Comparison of ENCODE assay signal across 26 mouse cellular contexts in the genomic region with DNA sequence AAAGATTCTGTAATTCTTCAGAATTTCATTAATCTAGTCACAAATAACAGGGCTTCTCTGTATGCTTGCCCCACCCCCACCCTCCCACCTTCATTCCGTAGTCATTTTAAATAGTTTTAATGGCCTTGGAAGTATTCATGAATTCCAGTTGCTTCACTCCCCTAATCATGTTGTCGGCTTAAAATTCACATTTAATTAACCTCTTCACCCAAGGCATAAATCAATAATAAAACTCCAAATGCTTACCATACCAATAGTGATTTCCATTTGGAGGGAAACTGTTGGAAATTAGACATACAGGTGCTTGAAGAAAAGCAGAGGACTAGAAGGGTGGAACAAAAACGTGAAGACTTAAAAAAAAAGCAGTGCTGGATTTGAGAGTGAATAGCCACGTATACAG.
"Had no signal": no experiment of that assay in that cellular context is flagged by ENCODE, and none has a peak within 500 bp of the region (broad histone marks: within the 10 kb centered on the region; RNA-seq: fewer than 3 reads in every experiment).

No protein-coding gene starts in this region.

- H3K27ac ChIP-seq: gastrocnemius, adult 2 months; heart, embryonic 10.5 days; hindbrain, embryonic 10.5 days; hindbrain, embryonic 12.5 days; hindbrain, embryonic 14.5 days; intestine, embryonic 15.5 days; layer of hippocampus, adult 2 months; left cerebral cortex, adult 2 months; limb, embryonic 12.5 days; liver, embryonic 13.5 days had no signal

- H3K4me2 ChIP-seq: heart, embryonic 12.5 days; hindbrain, embryonic 12.5 days; hindbrain, embryonic 14.5 days; intestine, embryonic 15.5 days; limb, embryonic 12.5 days; liver, embryonic 11.5 days; liver, embryonic 13.5 days had no signal

- H3K36me3 ChIP-seq: heart, embryonic 10.5 days; heart, embryonic 12.5 days; hindbrain, embryonic 10.5 days; hindbrain, embryonic 12.5 days; intestine, embryonic 15.5 days; limb, embryonic 12.5 days; liver, embryonic 13.5 days had no signal

- H3K4me3 ChIP-seq: gastrocnemius, adult 2 months; heart, embryonic 10.5 days; heart, embryonic 12.5 days; hindbrain, embryonic 10.5 days; hindbrain, embryonic 12.5 days; intestine, embryonic 15.5 days; layer of hippocampus, adult 2 months; left cerebral cortex, adult 2 months; limb, embryonic 12.5 days; liver, embryonic 13.5 days had no signal

- H3K9ac ChIP-seq: heart, embryonic 12.5 days; hindbrain, embryonic 12.5 days; hindbrain, embryonic 14.5 days; intestine, embryonic 15.5 days; limb, embryonic 12.5 days; liver, embryonic 13.5 days had no signal

- H3K27me3 ChIP-seq: heart, embryonic 12.5 days; hindbrain, embryonic 12.5 days; intestine, embryonic 15.5 days; limb, embryonic 12.5 days; liver, embryonic 13.5 days had no signal

- H3K9me3 ChIP-seq: heart, embryonic 10.5 days; heart, embryonic 12.5 days; hindbrain, embryonic 10.5 days; hindbrain, embryonic 12.5 days; intestine, embryonic 15.5 days; limb, embryonic 12.5 days had no signal

- ATAC-seq: hindbrain, embryonic 16.5 days; inflammation-experienced regulatory T-cells, adult 6 months; intestine, embryonic 15.5 days; intestine, postnatal 0 days had no signal

- H3K4me1 ChIP-seq: heart, embryonic 12.5 days; hindbrain, embryonic 12.5 days; intestine, embryonic 15.5 days; liver, embryonic 13.5 days had no signal

- DNase-seq: gastrocnemius, adult 2 months; gastrocnemius, postnatal 10 days; gastrocnemius, postnatal 25 days; heart, adult 18-20 months; heart, postnatal 10 days; heart, postnatal 4 days; kidney, adult 18-20 months; kidney, adult 8-10 months; kidney, postnatal 10 days; kidney, postnatal 25 days; kidney, postnatal 4 days; liver; liver, embryonic 13.5 days had no signal
